Mouse (Mus musculus) thymus, adult 2 months (tissue): ENCODE data around the gene Srsf3. TPM values are rescaled to one million over a fixed set of nuclear protein-coding genes. Genes with fewer than 3 reads are reported as not detected.
"Not testable (repeated sequence)": the region's sequence is repeated elsewhere in the genome, so short reads cannot be mapped to it uniquely, and the experiment has no call there.

Source experiments
- DNase-seq: peaks from one replicate; pipeline ENCODE4 v3.0.0; 2021
- H3K27ac ChIP-seq: fragments of 200-500 bp; 2 replicates; pipeline ENCODE4 v1.5.1; 2012; ENCODE audit warnings: low read length, control low read depth; ENCODE audit not compliant: control insufficient read depth, insufficient read depth
- H3K27me3 ChIP-seq: fragments of 200-500 bp; 2 replicates; pipeline ENCODE4 v1.6.1; 2012; ENCODE audit warnings: mild to moderate bottlenecking, low read length, moderate library complexity, mixed read lengths; ENCODE audit not compliant: control insufficient read depth, insufficient read depth
- H3K36me3 ChIP-seq: fragments of 200-500 bp; 2 replicates; pipeline ENCODE4 v1.6.1; 2012; ENCODE audit warnings: mild to moderate bottlenecking, low read length, moderate library complexity; ENCODE audit not compliant: control insufficient read depth, insufficient read depth
- H3K4me1 ChIP-seq: fragments of 200-500 bp; replicated peaks from 2 replicates; pipeline ENCODE4 v1.6.1; 2012; ENCODE audit warnings: low read length; ENCODE audit not compliant: control insufficient read depth, insufficient read depth
- H3K4me3 ChIP-seq: fragments of 200-500 bp; 2 replicates; pipeline ENCODE4 v1.5.1; 2012; ENCODE audit warnings: mild to moderate bottlenecking, low read length, control low read depth, moderate library complexity; ENCODE audit not compliant: control insufficient read depth, insufficient read depth
- CTCF ChIP-seq: fragments of 200-500 bp; IDR thresholded peaks from 2 replicates; pipeline ENCODE4 v1.5.1; 2012; ENCODE audit warnings: mild to moderate bottlenecking, control low read depth, low read length, moderate library complexity, borderline replicate concordance; ENCODE audit not compliant: control insufficient read depth, poor library complexity, insufficient read depth; ENCODE audit errors: extremely low read depth
- POLR2A ChIP-seq: fragments of 200-500 bp; IDR thresholded peaks from 2 replicates; pipeline ENCODE4 v1.6.1; 2012; ENCODE audit warnings: mild to moderate bottlenecking, low read length, control low read depth, moderate library complexity; ENCODE audit not compliant: control insufficient read depth, poor library complexity, insufficient read depth; ENCODE audit errors: extremely low read depth
- WGBS: fragments of 180-500 bp; shearing (Covaris S2); methylation state at CpG from one replicate; pipeline ENCODE4 v1.1.7; 2018; 5-methylcytosine and 5-hydroxymethylcytosine counted together
- polyA plus RNA-seq: library from polyadenylated mRNA; depleted of rRNA; stranded (reverse); fragments of >200 nt; gene quantifications from 2 replicates; pipeline ENCODE4 v1.2.3, GENCODE M21; 2012

Srsf3 gene
- polyA plus RNA-seq, 1 experiment = 544 TPM

DNA sequence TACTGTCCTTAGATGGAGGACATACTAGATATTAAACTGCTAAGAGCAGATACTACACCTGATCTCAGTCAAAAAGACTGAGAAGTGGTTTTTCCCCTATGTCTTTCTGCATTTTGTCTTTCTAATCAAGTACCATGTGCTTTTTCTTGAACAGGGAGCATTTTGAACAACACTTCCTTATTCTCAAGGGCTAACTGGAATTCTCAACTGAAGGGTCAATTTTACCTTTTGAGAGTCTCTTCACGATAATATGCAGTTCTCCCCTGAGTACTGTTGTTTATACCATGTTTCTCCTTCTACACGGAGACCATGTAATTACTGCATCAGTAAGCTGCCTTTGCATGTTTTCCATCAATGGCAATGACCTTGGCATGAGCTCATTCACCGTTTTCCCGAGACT lies 42.4 kb upstream of the Srsf3 start:
- H3K27ac ChIP-seq = no peak overlapping the region
- TF ChIP-seq CTCF (no peak), POLR2A (no peak)
- 93% methylated on average over 4 of the region's 4 CpGs for WGBS
- no peak for DNase-seq
- peaks cover 4% of the 10 kb centered on the region for H3K4me1 ChIP-seq
- H3K4me3 ChIP-seq = no peak overlapping the region
- H3K36me3 ChIP-seq = peaks cover 64% of the 10 kb centered on the region
- no peaks in the 10 kb centered on the region for H3K27me3 ChIP-seq

DNA sequence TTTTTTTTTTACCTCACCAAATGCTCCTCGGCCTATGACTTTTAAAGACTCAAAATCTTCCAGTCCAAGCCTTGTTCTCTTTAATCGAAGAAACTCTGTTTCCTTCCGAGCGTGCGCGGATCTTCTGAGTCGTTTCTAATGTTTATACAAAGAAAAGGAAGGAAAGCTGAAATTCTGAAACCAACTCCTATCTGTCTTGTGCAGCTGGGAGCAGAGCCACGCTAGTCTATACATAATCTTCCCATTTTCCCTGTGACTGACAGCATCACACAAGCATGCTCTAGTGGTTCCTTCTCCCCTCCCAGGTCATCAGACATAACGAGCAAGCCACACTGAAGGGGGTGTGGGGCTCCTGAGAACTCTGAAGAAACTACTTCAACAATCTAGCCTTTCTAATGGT lies 41.1 kb upstream of the Srsf3 start:
- Histone ChIP-seq H3K4me3 (no peak overlapping the region), H3K27me3 (no peaks in the 10 kb centered on the region), H3K27ac (no peak overlapping the region), H3K4me1 (peaks cover 4% of the 10 kb centered on the region), H3K36me3 (peaks cover 56% of the 10 kb centered on the region)
- no peak for TF ChIP-seq CTCF
- no peak for TF ChIP-seq POLR2A
- WGBS = 95% methylated on average over 9 of the region's 9 CpGs
- no peak for DNase-seq

DNA sequence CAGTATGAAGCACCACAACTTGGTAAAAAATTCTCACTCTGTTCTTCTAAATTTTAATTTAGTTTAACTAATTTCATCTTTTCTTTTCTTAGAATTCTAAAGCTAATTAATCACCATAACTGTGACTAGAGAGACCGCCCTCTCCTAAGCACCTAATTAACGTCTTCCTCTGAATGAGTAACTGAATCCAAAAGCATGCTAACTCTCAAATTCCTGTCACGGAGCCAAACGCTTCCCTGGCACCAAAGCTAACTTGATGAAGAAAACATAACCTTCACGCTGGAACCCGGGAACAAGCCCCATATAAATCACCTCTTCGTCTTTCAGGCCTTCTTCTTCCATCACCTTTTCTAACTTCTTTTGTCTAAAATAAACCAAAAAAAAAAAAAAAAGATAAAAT lies 40.3 kb upstream of the Srsf3 start:
- 94% methylated on average over 7 of the region's 7 CpGs for WGBS
- no peak for TF ChIP-seq POLR2A
- no peak for TF ChIP-seq CTCF
- Histone ChIP-seq H3K27ac (no peak overlapping the region), H3K4me1 (peaks cover 4% of the 10 kb centered on the region), H3K36me3 (peaks cover 58% of the 10 kb centered on the region), H3K4me3 (no peak overlapping the region), H3K27me3 (no peaks in the 10 kb centered on the region)
- DNase-seq = no peak

DNA sequence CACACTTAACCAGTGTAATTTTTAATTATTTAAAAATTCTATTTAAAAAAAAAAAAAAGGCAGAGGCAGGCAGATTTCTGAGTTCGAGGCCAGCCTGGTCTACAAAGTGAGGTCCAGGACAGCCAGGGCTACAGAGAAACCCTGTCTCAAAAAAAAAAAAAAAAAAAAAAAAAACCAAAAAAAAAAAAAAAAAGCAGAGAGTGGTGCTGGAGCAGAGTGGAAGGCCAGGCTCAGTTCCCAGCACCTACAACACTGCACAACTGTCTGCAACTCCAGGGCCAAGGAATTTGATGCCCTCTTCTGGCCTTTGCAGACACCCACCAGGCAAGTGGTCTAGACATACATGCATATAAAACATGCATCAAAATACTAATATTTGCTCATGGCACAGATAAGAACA lies 39.4 kb upstream of the Srsf3 start:
- WGBS = 100% methylated on average over 1 of the region's 1 CpGs
- H3K36me3 ChIP-seq = peaks cover 58% of the 10 kb centered on the region
- H3K27ac ChIP-seq, DNase-seq, H3K27me3 ChIP-seq, H3K4me1 ChIP-seq, H3K4me3 ChIP-seq: not testable (repeated sequence)

DNA sequence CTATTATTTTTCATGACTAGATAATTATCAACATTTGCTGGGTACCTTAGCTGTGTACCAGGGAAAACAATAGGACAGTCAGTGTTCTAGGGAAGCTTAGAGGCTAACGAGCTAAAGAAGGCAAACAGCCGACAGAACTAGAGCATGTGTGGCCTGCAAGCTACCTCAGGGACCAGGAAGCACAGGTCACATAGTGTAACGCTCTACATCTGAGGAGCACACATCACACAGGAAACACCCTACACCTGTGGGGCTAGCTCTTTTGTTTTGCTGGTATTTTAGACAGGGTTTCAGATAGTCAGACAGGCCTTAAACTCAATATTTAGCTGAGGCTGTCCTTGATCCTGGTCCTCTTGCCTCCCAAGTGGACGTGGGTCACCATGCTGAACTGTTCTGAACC lies 37.8 kb upstream of the Srsf3 start:
- H3K4me1 ChIP-seq = peaks cover 4% of the 10 kb centered on the region
- no peak for DNase-seq
- H3K4me3 ChIP-seq = no peak overlapping the region
- peak overlapping the region; percentile 91; the same call in 1 of the 2 replicates for H3K27ac ChIP-seq
- no peak for TF ChIP-seq CTCF
- 49% methylated on average over 4 of the region's 4 CpGs for WGBS
- no peaks in the 10 kb centered on the region for H3K27me3 ChIP-seq
- H3K36me3 ChIP-seq = peaks cover 61% of the 10 kb centered on the region

DNA sequence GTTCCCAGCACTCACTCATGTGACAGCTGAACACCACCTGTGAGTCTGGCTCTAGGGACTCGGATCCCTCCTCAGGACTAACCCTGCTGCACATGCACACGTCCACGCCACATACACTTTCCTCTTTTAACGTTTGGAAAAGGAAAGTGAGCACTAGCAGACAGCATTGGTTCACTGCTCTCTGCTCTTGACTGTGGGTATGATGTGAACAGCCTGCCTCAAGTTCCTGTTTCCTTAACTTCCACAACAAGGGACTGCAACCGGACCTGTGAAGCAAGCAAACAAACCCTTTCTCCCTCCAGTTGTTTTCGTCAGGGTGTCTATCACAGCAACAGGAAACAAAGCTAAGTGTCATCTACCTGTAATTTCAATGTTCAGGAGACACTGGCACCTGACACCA lies 32.0 kb upstream of the Srsf3 start:
- Histone ChIP-seq H3K27ac (no peak overlapping the region), H3K36me3 (peaks cover 46% of the 10 kb centered on the region), H3K4me1 (peaks cover 18% of the 10 kb centered on the region), H3K27me3 (no peaks in the 10 kb centered on the region), H3K4me3 (no peak overlapping the region)
- WGBS = 76% methylated on average over 6 of the region's 6 CpGs
- TF ChIP-seq CTCF = no peak
- TF ChIP-seq POLR2A = no peak
- no peak for DNase-seq

DNA sequence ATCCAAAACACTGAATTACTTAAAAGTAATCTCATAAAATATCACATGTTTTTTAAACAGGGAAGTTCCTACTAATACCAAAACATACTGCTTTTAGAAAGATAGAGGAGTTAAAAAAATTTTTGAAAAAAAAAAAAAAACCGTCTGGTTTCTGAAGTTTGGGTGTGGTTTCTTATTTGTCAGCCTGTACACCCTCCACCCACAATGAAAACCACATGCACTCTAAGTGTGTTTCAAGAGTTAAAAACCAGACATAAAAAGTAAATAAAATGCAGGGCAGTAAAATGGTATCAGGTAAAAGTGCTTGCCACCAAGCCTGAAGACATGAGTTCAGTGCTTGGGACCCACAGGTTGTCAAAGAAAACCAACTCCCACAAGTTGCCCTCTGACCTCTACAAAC lies 28.7 kb upstream of the Srsf3 start:
- H3K27me3 ChIP-seq = no peaks in the 10 kb centered on the region
- TF ChIP-seq POLR2A = no peak
- H3K36me3 ChIP-seq = peaks cover 22% of the 10 kb centered on the region
- H3K4me3 ChIP-seq = no peak overlapping the region
- DNase-seq = no peak
- H3K4me1 ChIP-seq = peaks cover 25% of the 10 kb centered on the region
- peak overlapping the region; percentile 50 for H3K27ac ChIP-seq
- 4% methylated on average over 1 of the region's 1 CpGs for WGBS
